Mouse (Mus musculus) liver, adult 2 months (tissue): ENCODE measurements around the gene Tab1. TPM values are rescaled to one million over a fixed set of nuclear protein-coding genes. Genes with fewer than 3 reads are reported as not detected.

Source experiments
- DNase-seq: peaks from one replicate; pipeline ENCODE4 v3.0.0-alpha.2; 2011; ENCODE audit warnings: low read depth, low spot score; ENCODE audit errors: extremely low read depth
- H3K27ac ChIP-seq: fragments of 200-500 bp; replicated peaks from 2 replicates; pipeline ENCODE4 v1.5.1; 2012; ENCODE audit warnings: low read depth, mild to moderate bottlenecking, control low read depth, inconsistent platforms, low read length; ENCODE audit not compliant: insufficient read depth
- H3K27me3 ChIP-seq: fragments of 200-500 bp; 2 replicates; pipeline ENCODE4 v1.6.1; 2012; ENCODE audit warnings: mild to moderate bottlenecking, moderate library complexity, low read length, inconsistent platforms; ENCODE audit not compliant: control insufficient read depth, insufficient read depth
- H3K36me3 ChIP-seq: fragments of 200-500 bp; 2 replicates; pipeline ENCODE4 v1.6.1; 2012; ENCODE audit warnings: low read length, inconsistent platforms; ENCODE audit not compliant: control insufficient read depth, insufficient read depth
- H3K4me1 ChIP-seq: fragments of 200-500 bp; 2 replicates; pipeline ENCODE4 v1.6.1; 2011; ENCODE audit warnings: low read length; ENCODE audit not compliant: control insufficient read depth, insufficient read depth
- H3K4me3 ChIP-seq: fragments of 200-500 bp; 2 replicates; pipeline ENCODE4 v1.5.1; 2011; ENCODE audit warnings: low read depth, mild to moderate bottlenecking, control low read depth, low read length, moderate library complexity; ENCODE audit not compliant: insufficient read depth
- H3K79me2 ChIP-seq: fragments of 200-500 bp; 2 replicates; pipeline ENCODE4 v1.6.1; 2012; ENCODE audit warnings: inconsistent platforms, mild to moderate bottlenecking, low read length, moderate library complexity; ENCODE audit not compliant: control insufficient read depth, insufficient read depth
- H3K9ac ChIP-seq: fragments of 200-500 bp; 2 replicates; pipeline ENCODE4 v1.6.1; 2012; ENCODE audit warnings: low read depth, mild to moderate bottlenecking, control low read depth, inconsistent platforms, low read length
- CTCF ChIP-seq: fragments of 200-500 bp; IDR thresholded peaks from 2 replicates; pipeline ENCODE4 v1.5.1; 2011; ENCODE audit warnings: low read depth, low read length, control low read depth
- POLR2A ChIP-seq: fragments of 200-500 bp; IDR thresholded peaks from 2 replicates; pipeline ENCODE4 v1.6.1; 2011; ENCODE audit warnings: low read length, control low read depth; ENCODE audit not compliant: insufficient read depth; ENCODE audit errors: extremely low read depth
- WGBS: fragments of 180-500 bp; shearing (Covaris S2); methylation state at CpG from one replicate; pipeline ENCODE4 v1.1.7; 2018; 5-methylcytosine and 5-hydroxymethylcytosine counted together
- polyA plus RNA-seq: library from polyadenylated mRNA; depleted of rRNA; stranded (reverse); fragments of >200 nt; gene quantifications from 2 replicates; pipeline ENCODE4 v1.2.3, GENCODE M21; 2012
- total RNA-seq: library from RNA; depleted of rRNA; stranded (reverse); fragments of >200 nt; gene quantifications from 2 replicates; pipeline ENCODE4 v1.2.3, GENCODE M21; 2014

The Tab1 gene
- total and polyA plus RNA-seq, 2 experiments = 4.1 to 5.0 TPM

GRCm38 (mm10) chr15:80149517-80149916, 16.6 kb downstream of the Tab1 start:
- no peaks in the 10 kb centered on the region for H3K36me3 ChIP-seq

GRCm38 (mm10) chr15:80152663-80153062, 19.7 kb downstream of the Tab1 start:
- H3K79me2 ChIP-seq = no peaks in the 10 kb centered on the region
- WGBS = 87% methylated on average over 10 of the region's 10 CpGs
- no peak overlapping the region for H3K9ac ChIP-seq
- H3K4me1 ChIP-seq = no peaks in the 10 kb centered on the region
- no peak overlapping the region for H3K4me3 ChIP-seq
- no peaks in the 10 kb centered on the region for H3K27me3 ChIP-seq
- H3K36me3 ChIP-seq = no peaks in the 10 kb centered on the region
- no peak for TF ChIP-seq POLR2A
- no peak for TF ChIP-seq CTCF
- no peak for DNase-seq
- H3K27ac ChIP-seq = no peak overlapping the region

More at GRCm38 (mm10) chr15:80149517-80149916, 16.6 kb downstream of the Tab1 start:
- no peak overlapping the region for H3K9ac ChIP-seq
- no peaks in the 10 kb centered on the region for H3K4me1 ChIP-seq
- H3K27me3 ChIP-seq = no peaks in the 10 kb centered on the region
- no peak overlapping the region for H3K4me3 ChIP-seq
- 93% methylated on average over 7 of the region's 7 CpGs for WGBS
- TF ChIP-seq POLR2A = no peak
- TF ChIP-seq CTCF = no peak
- H3K79me2 ChIP-seq = no peaks in the 10 kb centered on the region
- H3K27ac ChIP-seq = no peak overlapping the region
- no peak for DNase-seq

- Histone ChIP-seq H3K4me1 (no peaks in the 10 kb centered on the region), H3K79me2 (no peaks in the 10 kb centered on the region), H3K36me3 (no peaks in the 10 kb centered on the region), H3K27me3 (no peaks in the 10 kb centered on the region), H3K9ac (no peak overlapping the region), H3K4me3 (no peak overlapping the region), H3K27ac (no peak overlapping the region)
- TF ChIP-seq POLR2A (no peak), CTCF (no peak)
- WGBS = 86% methylated on average over 11 of the region's 11 CpGs
- no peak for DNase-seq
Observed at GRCm38 (mm10) chr15:80153757-80154156, 20.8 kb downstream of the Tab1 start.

- no peak overlapping the region for H3K4me3 ChIP-seq
- no peak overlapping the region for H3K27ac ChIP-seq
- no peak overlapping the region for H3K9ac ChIP-seq
- TF ChIP-seq CTCF = no peak
- TF ChIP-seq POLR2A = no peak
- WGBS = 94% methylated on average over 8 of the region's 8 CpGs
- no peaks in the 10 kb centered on the region; the same call in 1 of the 2 replicates for H3K36me3 ChIP-seq
- no peaks in the 10 kb centered on the region for H3K27me3 ChIP-seq
- no peak for DNase-seq
- H3K4me1 ChIP-seq = 0 out of 2 replicates have a peak, but pooled peaks cover 3% of the 10 kb centered on the region
- no peaks in the 10 kb centered on the region for H3K79me2 ChIP-seq
Observed at GRCm38 (mm10) chr15:80155707-80156106, 22.8 kb downstream of the Tab1 start.

GRCm38 (mm10) chr15:80157197-80157943, 24.4 kb downstream of the Tab1 start:
- no peak overlapping the region for H3K9ac ChIP-seq
- no peaks in the 10 kb centered on the region for H3K79me2 ChIP-seq
- WGBS = 85% methylated on average over 22 of the region's 22 CpGs
- no peak overlapping the region for H3K27ac ChIP-seq
- H3K27me3 ChIP-seq = no peaks in the 10 kb centered on the region
- DNase-seq = no peak
- TF ChIP-seq POLR2A (no peak), CTCF (no peak)
- no peak overlapping the region for H3K4me3 ChIP-seq
- 0 out of 2 replicates have a peak, but pooled peaks cover 3% of the 10 kb centered on the region for H3K4me1 ChIP-seq
- H3K36me3 ChIP-seq = no peaks in the 10 kb centered on the region; the same call in 1 of the 2 replicates
